Mouse (Mus musculus) olfactory bulb, adult 2 months (tissue): ENCODE data around the gene Tcf7l2.

ENCODE experiments used
- CTCF ChIP-seq: fragments of 200-500 bp; IDR thresholded peaks from 2 replicates; pipeline ENCODE4 v1.5.1; 2012; ENCODE audit warnings: low read depth, mild to moderate bottlenecking, low read length, moderate library complexity; ENCODE audit not compliant: insufficient read depth
- POLR2A ChIP-seq: fragments of 200-500 bp; IDR thresholded peaks from 2 replicates; pipeline ENCODE4 v1.6.1; 2012; ENCODE audit warnings: mild to moderate bottlenecking, low read depth, low read length, moderate library complexity; ENCODE audit not compliant: insufficient read depth

DNA sequence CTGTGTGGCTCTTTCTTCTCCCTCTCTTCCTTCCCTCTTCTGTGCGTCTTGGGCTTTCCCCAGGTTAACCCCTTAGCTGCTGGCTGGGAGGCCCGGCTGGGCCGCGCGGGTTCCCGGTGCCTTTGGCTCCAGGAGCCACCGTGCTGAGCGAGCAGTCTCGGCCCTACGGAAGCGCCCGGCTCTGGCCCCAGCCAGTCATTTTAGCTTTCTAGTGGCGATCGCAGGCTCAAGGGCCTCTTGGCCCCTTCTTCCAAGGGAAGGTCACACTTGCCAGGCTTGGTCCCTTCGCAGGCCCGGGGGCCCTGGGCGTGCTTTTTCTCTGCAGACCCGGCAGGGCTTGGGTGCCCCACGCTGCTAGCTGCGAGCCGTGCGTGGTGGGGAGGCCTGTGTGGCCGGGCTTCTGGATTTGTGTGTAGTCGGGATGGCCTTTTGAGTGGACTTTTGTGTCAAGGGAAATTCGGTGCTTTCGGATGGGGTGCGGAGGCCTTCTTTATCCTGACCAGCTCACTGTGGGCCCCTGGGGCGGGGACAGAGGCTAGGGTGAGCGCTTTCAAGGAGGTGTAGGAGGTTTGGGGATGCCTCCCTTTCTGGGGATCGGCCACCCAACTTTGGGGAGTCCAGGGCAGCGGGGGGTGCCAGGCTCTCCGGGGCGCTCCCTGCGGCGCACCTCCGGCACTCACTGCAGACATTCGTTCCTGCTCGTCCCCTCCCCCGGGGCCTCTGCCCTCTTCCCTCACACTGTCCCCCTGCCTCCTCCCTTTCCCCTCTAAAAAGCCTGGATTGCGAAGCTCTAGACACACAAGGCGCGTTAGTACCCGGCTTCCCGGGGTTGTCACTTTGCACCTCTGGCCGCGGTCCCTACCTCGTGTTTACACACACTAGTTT, 2.2 kb downstream of the Tcf7l2 start:
- no peak for TF ChIP-seq POLR2A
- TF ChIP-seq CTCF: no peak
